Mouse (Mus musculus): Measurements from ENCODE around the gene Myo18b.

Gene Myo18b

DNA sequence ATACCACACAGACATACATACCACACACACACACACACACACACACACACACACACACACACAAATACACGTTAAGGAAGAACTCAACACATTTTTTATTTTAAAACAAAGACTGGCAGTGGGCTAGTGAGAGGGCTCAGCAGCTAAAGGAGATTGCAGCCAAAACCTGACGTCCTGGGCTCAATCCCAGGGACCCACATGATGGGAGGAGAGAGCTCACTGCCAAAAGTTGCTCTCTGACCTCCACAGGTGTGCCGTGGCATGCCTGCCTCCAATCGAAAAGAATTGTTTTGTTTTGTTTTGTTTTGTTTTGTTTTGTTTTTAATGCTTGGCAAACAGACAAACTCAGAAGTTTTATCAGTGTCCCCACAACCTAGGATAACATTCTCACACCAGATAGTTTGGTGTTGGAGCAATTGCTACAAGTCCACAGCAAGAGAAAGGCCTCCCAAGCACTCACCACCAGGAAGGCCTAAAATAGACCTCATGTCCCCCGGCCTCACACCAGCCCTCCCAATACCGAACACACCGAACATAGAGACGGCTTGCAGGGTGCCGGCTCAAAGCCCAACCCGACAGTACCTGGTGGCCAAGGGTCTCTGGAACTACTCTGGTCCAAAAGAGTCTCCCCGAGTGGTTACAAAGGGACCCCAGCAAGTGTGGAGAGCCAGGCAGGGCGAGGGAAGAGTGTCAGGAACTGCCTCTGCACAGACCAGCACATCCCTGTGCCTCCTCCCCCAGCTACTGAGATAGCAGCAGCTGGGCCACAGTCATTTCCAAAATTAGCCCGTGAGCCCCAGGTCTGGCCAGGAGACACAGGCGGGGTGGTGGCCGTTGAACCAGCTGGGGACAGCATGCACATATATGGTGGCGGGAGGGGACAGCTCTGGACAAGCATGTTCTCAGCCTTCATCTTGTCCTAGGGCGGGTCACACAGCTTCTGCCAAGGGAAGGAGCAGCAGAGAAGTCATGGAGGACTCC lies at the start of gene Myo18b:
Gene Myo18b, minus strand, starts transcription at position 689 of the 981 bp plus-strand sequence.
- TF ChIP-seq GATA4 (IDR thresholded peaks at IDR 0.05; ENCODE audit: insufficient replicate concordance, low read length): no peak

DNA sequence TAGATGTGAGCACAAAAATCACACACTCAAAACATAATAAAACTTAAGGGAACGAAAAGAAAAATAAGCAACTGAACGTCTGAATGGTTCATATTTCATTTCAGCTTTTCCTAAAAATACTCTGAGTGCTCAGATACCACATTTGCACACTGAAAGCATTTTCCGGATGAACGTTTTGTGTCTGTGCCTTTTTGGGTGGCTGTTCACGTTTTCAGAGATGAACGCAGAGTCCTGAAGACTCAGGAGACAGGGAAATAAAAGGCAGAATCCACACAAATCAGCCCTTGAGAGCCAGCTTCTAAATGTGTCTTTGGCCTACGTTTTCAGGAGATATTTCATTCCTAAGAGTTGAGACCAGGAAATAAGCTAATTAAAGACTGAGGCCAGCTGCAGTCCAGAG lies 49.8 kb upstream of the Myo18b start:
- TF ChIP-seq GATA4 (IDR thresholded peaks at IDR 0.05; ENCODE audit: insufficient replicate concordance, low read length): no peak

DNA sequence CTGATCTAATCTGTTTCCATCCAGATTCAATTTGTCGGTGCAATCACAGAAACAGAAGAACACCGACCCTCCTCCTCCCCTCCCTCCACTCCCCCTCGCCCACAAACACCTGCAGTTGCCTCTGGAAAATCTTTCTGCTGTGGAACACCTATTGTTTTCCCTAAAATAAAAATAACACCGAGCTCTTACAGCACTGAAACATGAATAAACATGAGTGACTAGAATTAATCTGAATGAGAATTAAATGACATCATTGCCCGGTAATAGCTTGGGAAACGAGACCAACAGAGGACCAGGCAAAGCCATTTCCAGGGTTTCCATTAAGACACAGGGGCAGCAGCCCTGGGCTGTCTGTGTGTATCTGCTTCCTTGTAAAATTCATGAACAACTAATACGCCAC lies 46.1 kb upstream of the Myo18b start:
- TF ChIP-seq GATA4 (IDR thresholded peaks at IDR 0.05; ENCODE audit: insufficient replicate concordance, low read length): no peak

DNA sequence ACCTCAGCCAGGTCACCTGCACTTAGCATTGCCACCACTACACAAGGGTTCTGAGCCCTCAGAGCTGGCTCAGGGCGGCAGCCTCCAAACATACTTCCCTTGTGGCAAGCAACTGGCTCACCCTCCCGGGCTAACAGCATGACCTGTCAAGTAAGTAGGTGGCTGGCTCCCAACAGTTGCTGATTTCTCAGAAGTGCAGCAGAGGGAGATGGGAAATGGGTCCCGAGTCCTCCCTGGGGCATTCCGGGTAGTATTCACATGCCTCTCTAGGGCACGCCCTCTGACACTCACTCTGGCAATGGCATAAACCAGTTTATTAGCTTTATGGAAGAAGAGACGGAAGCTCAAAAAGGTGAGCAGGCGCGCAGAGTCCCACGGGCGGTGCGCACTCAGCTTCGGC lies 44.8 kb upstream of the Myo18b start:
- TF ChIP-seq GATA4 (IDR thresholded peaks at IDR 0.05; ENCODE audit: insufficient replicate concordance, low read length): no peak

DNA sequence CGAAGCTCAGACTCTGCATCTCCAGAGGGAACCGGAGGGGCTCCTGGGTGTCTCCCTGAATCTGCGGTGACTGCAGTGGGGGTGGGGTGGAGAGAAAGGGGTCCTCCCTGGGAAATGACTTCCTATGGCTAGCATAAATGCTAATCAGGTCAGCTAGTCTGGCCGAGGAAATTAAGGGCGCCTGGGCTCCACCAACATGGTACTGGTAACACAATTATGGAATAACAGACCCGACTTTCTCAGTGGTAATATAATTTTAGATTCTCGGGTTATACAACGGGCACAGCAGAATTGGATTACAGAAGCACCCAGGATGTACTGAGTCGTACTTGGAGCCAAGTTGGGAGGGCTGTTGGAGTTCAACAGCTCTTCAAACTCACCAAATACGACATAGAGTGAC lies 40.5 kb upstream of the Myo18b start:
- TF ChIP-seq GATA4 (IDR thresholded peaks at IDR 0.05; ENCODE audit: insufficient replicate concordance, low read length): no peak

DNA sequence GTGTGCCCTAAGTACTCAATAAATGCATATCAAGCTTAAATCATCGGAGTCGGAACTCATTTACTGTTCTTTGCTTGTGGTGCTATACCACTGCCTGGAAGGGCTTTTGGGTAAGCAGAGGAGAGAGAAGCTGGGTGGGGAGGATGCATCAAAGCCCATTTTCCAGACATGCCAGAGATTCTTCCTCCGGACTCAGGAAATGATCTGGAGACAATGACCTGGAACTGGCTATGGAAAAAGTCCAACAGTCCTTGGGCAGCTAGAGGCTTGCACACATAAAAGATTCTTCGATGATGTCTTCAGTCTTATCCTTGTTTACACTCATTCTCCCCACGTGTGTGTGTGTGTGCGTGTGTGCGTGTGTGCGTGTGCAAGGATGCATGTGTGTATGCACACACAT lies 39.3 kb upstream of the Myo18b start:
- no peak for TF ChIP-seq GATA4 (IDR thresholded peaks at IDR 0.05; ENCODE audit: insufficient replicate concordance, low read length)

- no peak for TF ChIP-seq GATA4 (IDR thresholded peaks at IDR 0.05; ENCODE audit: insufficient replicate concordance, low read length)
These were observed 36.9 kb upstream of the Myo18b start for GRCm38 (mm10) chr5:112932878-112933567.

DNA sequence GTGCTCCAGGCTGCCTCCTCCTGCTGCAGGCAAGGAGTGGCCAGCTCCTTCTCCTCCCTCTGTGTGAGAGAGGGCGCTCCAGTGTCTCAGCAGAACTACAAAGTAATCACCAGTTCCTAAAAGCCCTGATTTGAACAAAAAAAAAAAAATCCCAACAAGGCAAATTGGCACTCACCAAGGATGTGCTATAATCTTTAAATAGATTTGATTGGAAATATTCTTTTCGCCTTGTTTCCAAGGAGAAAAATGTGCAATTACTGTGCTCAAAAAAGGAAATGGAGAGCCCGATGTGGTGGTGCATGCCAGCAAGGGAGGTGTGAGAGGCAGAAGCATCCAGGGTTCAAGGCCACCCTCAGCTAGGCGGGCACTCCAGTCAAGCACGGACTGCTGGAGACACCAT lies 35.7 kb upstream of the Myo18b start:
- TF ChIP-seq GATA4 (IDR thresholded peaks at IDR 0.05; ENCODE audit: insufficient replicate concordance, low read length): no peak

- no peak for TF ChIP-seq GATA4 (IDR thresholded peaks at IDR 0.05; ENCODE audit: insufficient replicate concordance, low read length)
These were observed 32.2 kb upstream of the Myo18b start for GRCm38 (mm10) chr5:112928201-112928881.

DNA sequence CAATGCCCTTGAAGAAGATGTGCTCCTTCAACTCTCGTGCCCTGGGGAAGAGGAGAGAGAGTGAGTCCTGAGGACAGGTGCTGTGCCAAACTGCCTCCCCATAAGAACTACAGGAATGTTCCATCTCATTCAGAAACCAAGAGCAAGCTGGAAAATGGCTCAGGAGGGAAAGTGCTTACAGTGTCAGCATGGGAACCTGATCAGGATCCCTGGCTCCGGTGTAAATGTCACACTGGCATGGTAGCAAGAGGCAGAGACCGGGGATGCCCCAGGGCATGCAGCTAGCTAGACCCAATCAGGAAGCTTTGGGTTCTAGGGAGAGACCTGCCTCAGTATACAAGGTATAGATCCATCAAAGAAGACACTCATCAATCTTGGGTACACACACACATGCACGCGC lies 29.3 kb upstream of the Myo18b start:
- TF ChIP-seq GATA4 (IDR thresholded peaks at IDR 0.05; ENCODE audit: insufficient replicate concordance, low read length): no peak

GRCm38 (mm10) chr5:112924806-112925205 lies 28.6 kb upstream of the Myo18b start:
- TF ChIP-seq GATA4 (IDR thresholded peaks at IDR 0.05; ENCODE audit: insufficient replicate concordance, low read length): no peak

GRCm38 (mm10) chr5:112923841-112924240 lies 27.7 kb upstream of the Myo18b start:
- TF ChIP-seq GATA4 (IDR thresholded peaks at IDR 0.05; ENCODE audit: insufficient replicate concordance, low read length): no peak

DNA sequence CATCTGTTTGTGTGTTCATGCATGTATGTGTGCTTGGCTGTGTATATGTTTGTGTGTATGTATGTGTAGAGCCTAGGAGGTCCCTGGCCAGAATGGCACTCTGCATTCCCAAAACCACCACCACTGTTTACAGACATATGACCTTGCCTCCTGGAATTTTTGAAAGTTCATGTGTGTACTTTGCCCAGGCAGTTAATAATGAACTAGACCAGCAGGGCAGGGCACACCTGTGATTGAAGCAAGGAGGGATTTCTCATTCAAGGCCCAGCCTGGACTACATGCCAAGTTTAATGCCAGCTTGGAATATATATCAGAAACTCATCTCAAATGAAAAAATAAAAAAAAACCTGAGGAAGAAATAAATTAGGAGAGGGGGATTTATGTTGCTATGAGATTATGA lies 25.8 kb upstream of the Myo18b start:
- no peak for TF ChIP-seq GATA4 (IDR thresholded peaks at IDR 0.05; ENCODE audit: insufficient replicate concordance, low read length)

GRCm38 (mm10) chr5:112910381-112910780 lies 14.2 kb upstream of the Myo18b start:
- TF ChIP-seq GATA4 (IDR thresholded peaks at IDR 0.05; ENCODE audit: insufficient replicate concordance, low read length): no peak

GRCm38 (mm10) chr5:112908169-112908614 lies 12.0 kb upstream of the Myo18b start:
- no peak for TF ChIP-seq GATA4 (IDR thresholded peaks at IDR 0.05; ENCODE audit: insufficient replicate concordance, low read length)
